Mouse (Mus musculus) T-cell, adult 2 months (primary cell): ENCODE results near the gene Clint1.
"Not testable (repeated sequence)": the region's sequence is repeated elsewhere in the genome, so short reads cannot be mapped to it uniquely, and the experiment has no call there.

Experiments
- DNase-seq: peaks from one replicate; pipeline ENCODE4 v3.0.0; 2022; ENCODE audit warnings: low spot score

Clint1 gene

GRCm38 (mm10) chr11:45848253-45848652, 3.6 kb upstream of the Clint1 start:
- no peak for DNase-seq

- DNase-seq = no peak
These were observed 2.6 kb upstream of the Clint1 start for GRCm38 (mm10) chr11:45849203-45849602.

GRCm38 (mm10) chr11:45849859-45850258, 2.0 kb upstream of the Clint1 start:
- no peak for DNase-seq

- DNase-seq = no peak
These were observed 1.5 kb upstream of the Clint1 start for GRCm38 (mm10) chr11:45850317-45850716.

GRCm38 (mm10) chr11:45852124-45852994, 508 bp downstream of the Clint1 start:
- peak; percentile 42 for DNase-seq

GRCm38 (mm10) chr11:45852995-45853317, 1.1 kb downstream of the Clint1 start:
- peak; percentile 47 for DNase-seq

- no peak for DNase-seq
These were observed 2.1 kb downstream of the Clint1 start for GRCm38 (mm10) chr11:45853916-45854315.

- no peak for DNase-seq
These were observed 2.5 kb downstream of the Clint1 start for GRCm38 (mm10) chr11:45854381-45854780.

- no peak for DNase-seq
These were observed 3.7 kb downstream of the Clint1 start for GRCm38 (mm10) chr11:45855407-45856148.

GRCm38 (mm10) chr11:45856149-45856516, 4.3 kb downstream of the Clint1 start:
- DNase-seq = no peak

- no peak for DNase-seq
These were observed 9.5 kb downstream of the Clint1 start for GRCm38 (mm10) chr11:45861334-45861733.

- DNase-seq = no peak
These were observed 12.6 kb downstream of the Clint1 start for GRCm38 (mm10) chr11:45864409-45864808.

- DNase-seq = no peak
These were observed 14.0 kb downstream of the Clint1 start for GRCm38 (mm10) chr11:45865861-45866260.

GRCm38 (mm10) chr11:45866534-45866933, 14.7 kb downstream of the Clint1 start:
- no peak for DNase-seq

GRCm38 (mm10) chr11:45873666-45874065, 21.8 kb downstream of the Clint1 start:
- peak; percentile 59 for DNase-seq

- DNase-seq = peak; percentile 40
These were observed 22.4 kb downstream of the Clint1 start for GRCm38 (mm10) chr11:45874251-45874650.

- peak; percentile 31 for DNase-seq
These were observed 23.6 kb downstream of the Clint1 start for GRCm38 (mm10) chr11:45875351-45875935.

- no peak for DNase-seq
These were observed 24.2 kb downstream of the Clint1 start for GRCm38 (mm10) chr11:45876036-45876435.

GRCm38 (mm10) chr11:45879366-45879765, 27.5 kb downstream of the Clint1 start:
- DNase-seq = not testable (repeated sequence)

- no peak for DNase-seq
These were observed 29.3 kb downstream of the Clint1 start for GRCm38 (mm10) chr11:45881026-45881682.

- no peak for DNase-seq
These were observed 29.8 kb downstream of the Clint1 start for GRCm38 (mm10) chr11:45881683-45882068.

GRCm38 (mm10) chr11:45883270-45883931, 31.6 kb downstream of the Clint1 start:
- DNase-seq = no peak
